Mouse (Mus musculus): ENCODE measurements around the gene Impdh1. TPM values are rescaled to one million over a fixed set of nuclear protein-coding genes. Genes with fewer than 3 reads are reported as not detected.

Gene Impdh1
- total and polyA plus RNA-seq, 2 experiments from 2014 or later: 18.9 to 25.7 TPM

DNA sequence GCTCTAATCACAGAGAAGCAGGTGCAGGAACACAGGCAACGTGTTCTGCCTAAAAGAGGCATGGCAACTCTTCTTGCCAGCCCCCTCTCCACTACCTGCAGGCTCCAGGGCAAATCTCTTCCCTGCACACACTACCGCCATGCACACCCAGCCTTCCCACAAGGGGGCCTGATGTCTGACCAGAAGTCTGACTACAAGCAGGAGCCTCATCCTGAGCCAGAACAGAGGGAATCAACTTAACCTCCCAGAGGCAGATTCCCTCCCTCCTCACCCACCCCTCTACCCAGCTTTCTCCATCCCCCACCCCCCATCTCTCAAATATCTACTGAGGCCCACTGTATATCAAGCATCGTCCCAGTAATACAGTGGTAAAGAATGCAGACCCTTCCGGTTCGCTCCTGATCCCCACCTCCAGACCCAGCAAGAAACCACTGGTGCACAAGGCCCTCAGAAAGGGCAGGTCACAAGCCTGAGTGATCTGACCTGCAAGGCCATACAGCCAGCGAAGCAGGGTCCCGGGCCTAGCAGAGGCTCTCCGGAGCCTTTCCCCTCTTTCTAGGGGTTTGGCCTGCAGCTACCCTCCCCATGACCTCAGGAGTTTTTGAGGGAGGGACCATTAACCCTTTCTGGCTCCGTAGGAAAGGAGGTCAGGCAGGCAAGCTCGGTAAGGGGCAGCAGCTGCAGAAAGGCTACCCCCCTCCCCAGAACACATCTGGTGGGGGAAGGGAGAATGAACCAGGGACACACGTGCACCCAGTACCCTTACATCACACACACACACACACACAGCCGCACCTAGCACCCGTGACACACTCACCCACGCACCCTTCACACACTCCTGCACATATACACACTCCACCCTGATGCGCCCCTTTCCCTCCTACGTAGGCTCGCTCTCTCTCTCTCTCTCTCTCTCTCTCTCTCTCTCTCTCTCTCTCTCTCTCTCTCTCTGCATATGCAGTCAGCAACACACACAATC, 38.0 kb downstream of the Impdh1 start:
- DNase-seq (ENCODE audit: low spot score) (no peak), ATAC-seq (ENCODE audit: insufficient read depth, low read depth) (no peak)
- Histone ChIP-seq H3K4me3 (ENCODE audit: low read depth, low read length) (peak overlapping the region; percentile 60), H3K36me3 (replicated peaks; ENCODE audit: control insufficient read depth, insufficient read depth, low read length) (no peaks in the 10 kb centered on the region), H3K9me3 (replicated peaks; ENCODE audit: control insufficient read depth, low read length) (no peaks in the 10 kb centered on the region), H3K4me2 (ENCODE audit: low read depth, low read length) (peak overlapping the region; percentile 92), H3K4me1 (ENCODE audit: control insufficient read depth, insufficient read depth) (no peaks in the 10 kb centered on the region), H3K27ac (ENCODE audit: low read depth) (no peak overlapping the region), H3K27me3 (ENCODE audit: control insufficient read depth, insufficient read depth, low read length) (peaks cover 82% of the 10 kb centered on the region), H3K9ac (replicated peaks; ENCODE audit: low read depth, low read length) (peak overlapping the region; percentile 52; the same call in 1 of the 2 replicates)
- no peak for TF ChIP-seq CTCF (IDR thresholded peaks at IDR 0.05; ENCODE audit: low read depth)
- 43% methylated on average over 17 of the region's 17 CpGs for WGBS

DNA sequence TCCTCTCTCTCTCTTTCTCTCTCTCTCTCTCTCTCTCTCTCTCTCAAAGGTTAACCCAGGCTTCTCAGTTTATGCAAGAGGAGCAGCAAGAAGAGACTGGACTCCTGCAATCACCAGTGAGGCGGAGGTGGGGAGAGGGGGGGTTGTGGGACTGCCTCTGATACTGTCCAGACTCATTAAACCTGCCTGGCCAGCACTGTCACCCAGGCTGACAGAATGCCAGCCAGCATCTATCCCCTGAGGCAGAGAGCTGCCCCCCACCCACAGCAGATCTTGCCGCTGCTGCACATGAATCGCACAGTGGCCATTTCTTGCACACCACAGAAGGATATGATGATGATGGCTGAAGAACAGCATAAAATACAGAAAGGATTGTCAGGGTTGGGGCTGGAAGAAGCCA, 41.1 kb downstream of the Impdh1 start:
- ATAC-seq (ENCODE audit: insufficient read depth, low read depth): no peak
- WGBS: 69% methylated on average over 3 of the region's 3 CpGs
- H3K9ac ChIP-seq (replicated peaks; ENCODE audit: low read depth, low read length): no peak overlapping the region
- TF ChIP-seq CTCF (IDR thresholded peaks at IDR 0.05; ENCODE audit: low read depth) (no peak), EP300 (IDR thresholded peaks at IDR 0.05; ENCODE audit: low read depth) (no peak)
- H3K27me3 ChIP-seq (ENCODE audit: control insufficient read depth, insufficient read depth, low read length): peaks cover 97% of the 10 kb centered on the region
- no peak overlapping the region for H3K4me2 ChIP-seq (ENCODE audit: low read depth, low read length)
- H3K27ac ChIP-seq (ENCODE audit: low read depth): no peak overlapping the region
- H3K36me3 ChIP-seq (replicated peaks; ENCODE audit: control insufficient read depth, insufficient read depth, low read length): no peaks in the 10 kb centered on the region
- no peak overlapping the region for H3K4me3 ChIP-seq (ENCODE audit: low read depth, low read length)
- H3K4me1 ChIP-seq (ENCODE audit: control insufficient read depth, insufficient read depth): peaks cover 14% of the 10 kb centered on the region
- no peaks in the 10 kb centered on the region for H3K9me3 ChIP-seq (replicated peaks; ENCODE audit: control insufficient read depth, low read length)
- no peak for DNase-seq (ENCODE audit: low spot score)

DNA sequence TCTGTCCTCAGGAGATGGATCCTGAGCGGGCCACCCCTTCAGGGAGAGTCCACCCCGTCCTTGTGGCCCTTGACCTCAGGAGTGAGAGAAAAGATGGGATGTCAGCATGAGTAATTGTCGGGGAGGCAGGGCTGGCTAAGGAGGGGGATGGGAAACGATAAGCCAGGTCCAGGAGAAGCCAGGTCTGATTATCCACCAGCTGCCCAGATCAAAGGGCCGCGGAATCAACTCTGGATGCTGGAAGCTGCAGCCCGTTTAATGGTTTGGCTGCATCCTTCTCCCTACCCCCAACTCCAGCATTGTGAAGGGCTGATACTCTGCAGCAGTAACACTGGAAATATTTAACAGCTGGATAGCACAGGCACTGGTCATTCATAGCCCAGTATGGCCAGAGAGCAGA, 41.8 kb downstream of the Impdh1 start:
- WGBS: 24% methylated on average over 7 of the region's 7 CpGs
- no peak overlapping the region for H3K9ac ChIP-seq (replicated peaks; ENCODE audit: low read depth, low read length)
- no peaks in the 10 kb centered on the region for H3K9me3 ChIP-seq (replicated peaks; ENCODE audit: control insufficient read depth, low read length)
- no peak for TF ChIP-seq EP300 (IDR thresholded peaks at IDR 0.05; ENCODE audit: low read depth)
- TF ChIP-seq CTCF (IDR thresholded peaks at IDR 0.05; ENCODE audit: low read depth): no peak
- H3K4me1 ChIP-seq (ENCODE audit: control insufficient read depth, insufficient read depth): peaks cover 14% of the 10 kb centered on the region
- no peak overlapping the region for H3K27ac ChIP-seq (ENCODE audit: low read depth)
- no peak for ATAC-seq (ENCODE audit: insufficient read depth, low read depth)
- no peak overlapping the region for H3K4me2 ChIP-seq (ENCODE audit: low read depth, low read length)
- DNase-seq (ENCODE audit: low spot score): no peak
- H3K27me3 ChIP-seq (ENCODE audit: control insufficient read depth, insufficient read depth, low read length): peaks cover 97% of the 10 kb centered on the region
- no peaks in the 10 kb centered on the region for H3K36me3 ChIP-seq (replicated peaks; ENCODE audit: control insufficient read depth, insufficient read depth, low read length)
- H3K4me3 ChIP-seq (ENCODE audit: low read depth, low read length): no peak overlapping the region

- TF ChIP-seq CTCF (IDR thresholded peaks at IDR 0.05; ENCODE audit: low read depth): peak; percentile 79
- no peak for TF ChIP-seq EP300 (IDR thresholded peaks at IDR 0.05; ENCODE audit: low read depth)
- H3K4me3 ChIP-seq (ENCODE audit: low read depth, low read length): peak overlapping the region; percentile 52
- H3K4me2 ChIP-seq (ENCODE audit: low read depth, low read length): peak overlapping the region; percentile 80
- peaks cover 87% of the 10 kb centered on the region for H3K27me3 ChIP-seq (ENCODE audit: control insufficient read depth, insufficient read depth, low read length)
- peaks cover 14% of the 10 kb centered on the region for H3K4me1 ChIP-seq (ENCODE audit: control insufficient read depth, insufficient read depth)
- no peaks in the 10 kb centered on the region for H3K36me3 ChIP-seq (replicated peaks; ENCODE audit: control insufficient read depth, insufficient read depth, low read length)
- H3K9ac ChIP-seq (replicated peaks; ENCODE audit: low read depth, low read length): peak overlapping the region; percentile 27; the same call in 1 of the 2 replicates
- ATAC-seq (ENCODE audit: insufficient read depth, low read depth): peak; percentile 81
- no peak overlapping the region for H3K27ac ChIP-seq (ENCODE audit: low read depth)
- H3K9me3 ChIP-seq (replicated peaks; ENCODE audit: control insufficient read depth, low read length): no peaks in the 10 kb centered on the region
- peak; percentile 69 for DNase-seq (ENCODE audit: low spot score)
- WGBS: under 1% methylated on average over 35 of the region's 40 CpGs
Measured at GRCm38 (mm10) chr6:29170952-29171388, 45.2 kb downstream of the Impdh1 start.

DNA sequence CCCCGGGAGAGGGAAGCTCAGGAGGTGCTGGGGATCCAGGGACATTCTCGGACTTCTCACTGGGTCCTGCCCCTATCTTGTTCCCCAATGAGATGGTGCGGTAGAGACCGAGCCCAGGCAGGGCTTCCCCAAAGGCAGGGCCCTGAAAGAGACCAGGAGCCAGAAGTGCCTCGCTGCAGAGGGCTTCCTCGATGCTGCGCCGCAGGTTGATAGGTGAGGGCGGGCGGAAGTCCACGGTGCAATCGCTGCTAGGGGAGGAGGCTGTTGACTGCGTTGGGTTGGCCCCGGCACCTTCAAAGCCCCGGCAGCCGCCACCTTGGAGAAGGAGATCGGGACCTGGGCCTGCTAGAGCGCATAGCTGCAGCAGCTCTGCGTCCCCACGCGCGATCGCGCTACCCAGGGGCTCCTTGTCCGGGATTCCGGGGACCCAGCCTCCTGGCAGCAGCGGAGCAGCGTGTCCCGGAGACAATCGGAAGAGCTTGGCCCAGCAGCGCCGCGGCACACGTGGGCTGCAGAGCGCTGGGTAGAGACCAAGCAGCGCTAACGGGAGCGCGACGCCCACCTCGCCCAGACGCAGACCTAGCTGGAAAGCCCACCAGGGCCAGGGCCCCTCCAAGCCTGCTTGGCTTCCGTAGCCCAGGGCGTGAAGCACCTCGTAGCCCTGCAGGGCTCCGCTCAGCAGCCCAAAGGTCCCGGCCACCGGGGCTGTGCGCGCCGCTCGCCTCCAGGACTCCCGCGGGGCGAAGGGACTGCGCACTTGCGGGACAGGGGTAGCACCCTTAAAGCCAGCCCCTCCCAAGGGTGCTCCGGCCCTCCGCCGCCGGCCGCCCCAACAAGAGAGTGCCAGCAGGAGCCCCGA, 45.9 kb downstream of the Impdh1 start:
- Histone ChIP-seq H3K4me1 (ENCODE audit: control insufficient read depth, insufficient read depth) (peaks cover 14% of the 10 kb centered on the region), H3K27ac (ENCODE audit: low read depth) (no peak overlapping the region), H3K9me3 (replicated peaks; ENCODE audit: control insufficient read depth, low read length) (no peaks in the 10 kb centered on the region), H3K27me3 (ENCODE audit: control insufficient read depth, insufficient read depth, low read length) (peaks cover 81% of the 10 kb centered on the region), H3K4me2 (ENCODE audit: low read depth, low read length) (peak overlapping the region; percentile 80), H3K36me3 (replicated peaks; ENCODE audit: control insufficient read depth, insufficient read depth, low read length) (no peaks in the 10 kb centered on the region), H3K9ac (replicated peaks; ENCODE audit: low read depth, low read length) (peak overlapping the region; percentile 8; the same call in 1 of the 2 replicates), H3K4me3 (ENCODE audit: low read depth, low read length) (peak overlapping the region; percentile 52)
- peak; percentile 10 for ATAC-seq (ENCODE audit: insufficient read depth, low read depth)
- TF ChIP-seq CTCF (IDR thresholded peaks at IDR 0.05; ENCODE audit: low read depth) (no peak), EP300 (IDR thresholded peaks at IDR 0.05; ENCODE audit: low read depth) (no peak)
- 1% methylated on average over 62 of the region's 63 CpGs for WGBS
- no peak for DNase-seq (ENCODE audit: low spot score)
